Mouse (Mus musculus) stomach, postnatal 0 days (tissue): ENCODE results near the gene Mettl5. TPM values are rescaled to one million over a fixed set of nuclear protein-coding genes. Genes with fewer than 3 reads are reported as not detected.

Experiments used
- ATAC-seq: fragments of 200-750 bp; cut with Nextera tagmentation; 2 replicates; pipeline ENCODE4 v1.8.0; 2017; ENCODE audit not compliant: low FRiP score, low TSS enrichment
- DNase-seq: peaks from one replicate; pipeline ENCODE4 v3.0.0-alpha.2; 2016; ENCODE audit warnings: low spot score
- H3K27ac ChIP-seq: fragments of 300-500 bp; sonication (generic); replicated peaks from 2 replicates; pipeline ENCODE4 v1.5.1; 2014; ENCODE audit warnings: mild to moderate bottlenecking, control low read depth
- H3K27me3 ChIP-seq: fragments of 300-500 bp; sonication (generic); 2 replicates; pipeline ENCODE4 v1.6.1; 2014; ENCODE audit warnings: low read length; ENCODE audit not compliant: control insufficient read depth, insufficient read depth
- H3K36me3 ChIP-seq: fragments of 300-500 bp; sonication (generic); 2 replicates; pipeline ENCODE4 v1.6.1; 2014; ENCODE audit warnings: low read length, mixed read lengths; ENCODE audit not compliant: control insufficient read depth, insufficient read depth
- H3K4me1 ChIP-seq: fragments of 300-500 bp; sonication (generic); replicated peaks from 2 replicates; pipeline ENCODE4 v1.6.1; 2014; ENCODE audit warnings: antibody characterized with exemption; ENCODE audit not compliant: control insufficient read depth, insufficient read depth
- H3K4me2 ChIP-seq: fragments of 300-500 bp; sonication (generic); replicated peaks from 2 replicates; pipeline ENCODE4 v1.6.1; 2014; ENCODE audit warnings: low read depth, mild to moderate bottlenecking, control low read depth, moderate library complexity
- H3K4me3 ChIP-seq: fragments of 300-500 bp; sonication (generic); 2 replicates; pipeline ENCODE4 v1.5.1; 2014; ENCODE audit warnings: low read depth, low read length, control low read depth
- H3K9ac ChIP-seq: fragments of 300-500 bp; sonication (generic); 2 replicates; pipeline ENCODE4 v1.6.1; 2014; ENCODE audit warnings: mild to moderate bottlenecking, low read length, control low read depth, mixed read lengths
- H3K9me3 ChIP-seq: fragments of 300-500 bp; sonication (generic); 2 replicates; pipeline ENCODE4 v1.6.1; 2016; ENCODE audit warnings: low read length; ENCODE audit not compliant: control insufficient read depth
- CTCF ChIP-seq: IDR thresholded peaks from 2 replicates; pipeline ENCODE4 v1.5.1; 2016; ENCODE audit warnings: antibody characterized with exemption, low read depth, mild to moderate bottlenecking, moderate library complexity
- EP300 ChIP-seq: optimal IDR thresholded peaks from 2 replicates; pipeline ENCODE3; 2016; ENCODE audit warnings: antibody characterized with exemption
- WGBS: fragments of 180-500 bp; shearing (Covaris S2); extraction: QIAGEN DNeasy Blood & Tissue Kit; methylation state at CpG from one replicate; pipeline ENCODE4 v1.1.7; 2014; 5-methylcytosine and 5-hydroxymethylcytosine counted together
- polyA plus RNA-seq: library from polyadenylated mRNA; unstranded; fragments of >200 nt; fragmentation: Nextera tagmentation; extraction: Ambion mirVana; gene quantifications from 2 replicates; pipeline ENCODE4 v1.2.1, GENCODE M21; 2015

The Mettl5 gene
- polyA plus RNA-seq, 1 experiment from 2014 or later, result 32.0 TPM

- Histone ChIP-seq H3K4me1 (no peaks in the 10 kb centered on the region; the same call in 1 of the 2 replicates), H3K4me3 (peak overlapping the region; percentile 82), H3K27ac (peak overlapping the region; percentile 95), H3K36me3 (no peaks in the 10 kb centered on the region), H3K4me2 (peak overlapping the region; percentile 90), H3K27me3 (no peaks in the 10 kb centered on the region), H3K9ac (peak overlapping the region; percentile 90), H3K9me3 (no peaks in the 10 kb centered on the region)
- peak; percentile 74 for ATAC-seq
- peak; percentile 53 for DNase-seq
- WGBS, result under 1% methylated on average over 63 of the region's 80 CpGs
- TF ChIP-seq CTCF (peak; percentile 51), EP300 (no peak)
Observed at GRCm38 (mm10) chr2:69822361-69823128, 62.9 kb downstream of the Mettl5 start.

GRCm38 (mm10) chr2:69821711-69822110 is 63.7 kb downstream of the Mettl5 start, which contains the start of gene Klhl23:
Klhl23 (plus strand) TSS chr2:69821944.
- Histone ChIP-seq H3K9ac (peak within 1 kb of the TSS; percentile 90), H3K36me3 (no peaks in the 10 kb centered on the region), H3K4me1 (no peaks in the 10 kb centered on the region; the same call in 1 of the 2 replicates), H3K4me3 (peak within 1 kb of the TSS; percentile 82), H3K9me3 (no peaks in the 10 kb centered on the region), H3K27ac (peak within 1 kb of the TSS; percentile 95), H3K27me3 (no peaks in the 10 kb centered on the region), H3K4me2 (peak within 1 kb of the TSS; percentile 90)
- TF ChIP-seq EP300 (no peak), CTCF (no peak)
- WGBS, result 5% methylated on average over 8 of the region's 8 CpGs
- peak; percentile 16; the same call in 1 of the 2 replicates for ATAC-seq
- DNase-seq, result peak; percentile 22

Other genes starting within 250 kb of the Mettl5 start
- 10.3 and 10.4 TPM in 2 replicates for gene Bbs5, start 238.4 kb downstream of the Mettl5 start, polyA plus RNA-seq
- 0.28 and 0.67 TPM in 2 replicates for gene Klhl41, start 215.5 kb downstream of the Mettl5 start, polyA plus RNA-seq
- 5.6 and 5.7 TPM in 2 replicates for gene Fastkd1, start 172.1 kb downstream of the Mettl5 start, polyA plus RNA-seq
- gene Ppig, start 163.1 kb downstream of the Mettl5 start, polyA plus RNA-seq, result 83.7 and 85.2 TPM in 2 replicates
- 0.70 and 0.96 TPM in 2 replicates for gene Ccdc173, start 96.0 kb downstream of the Mettl5 start, polyA plus RNA-seq
- 19.0 and 19.3 TPM in 2 replicates for gene Phospho2, start 96.0 kb downstream of the Mettl5 start, polyA plus RNA-seq
- 21.4 and 25.1 TPM in 2 replicates for gene Klhl23, start 63.7 kb downstream of the Mettl5 start, polyA plus RNA-seq
- gene Ssb, start 24.1 kb downstream of the Mettl5 start, polyA plus RNA-seq, result 161 and 203 TPM in 2 replicates
- gene Ubr3, start 11.6 kb upstream of the Mettl5 start, polyA plus RNA-seq, result 7.9 and 9.0 TPM in 2 replicates
- gene Myo3b, start 153.5 kb upstream of the Mettl5 start, polyA plus RNA-seq, result 0.21 and 0.42 TPM in 2 replicates